Mouse (Mus musculus) stomach, embryonic 16.5 days (tissue): ENCODE results near the gene Rnf41. TPM values are rescaled to one million over a fixed set of nuclear protein-coding genes. Genes with fewer than 3 reads are reported as not detected.

Experiments
- ATAC-seq: fragments of 200-750 bp; cut with Nextera tagmentation; 2 replicates; pipeline ENCODE4 v1.8.0; 2017; ENCODE audit warnings: moderate number of reproducible peaks, moderate TSS enrichment; ENCODE audit not compliant: insufficient read depth, low FRiP score
- H3K27ac ChIP-seq: fragments of 300-500 bp; sonication (generic); 2 replicates; pipeline ENCODE4 v1.5.1; 2014; ENCODE audit warnings: low read length
- H3K27me3 ChIP-seq: fragments of 300-500 bp; sonication (generic); 2 replicates; pipeline ENCODE4 v1.6.1; 2014; ENCODE audit warnings: low read length, control low read depth, mixed read lengths; ENCODE audit not compliant: control insufficient read depth, insufficient read depth
- H3K36me3 ChIP-seq: fragments of 300-500 bp; sonication (generic); 2 replicates; pipeline ENCODE4 v1.6.1; 2014; ENCODE audit warnings: low read length; ENCODE audit not compliant: control insufficient read depth, insufficient read depth
- H3K4me1 ChIP-seq: fragments of 300-500 bp; sonication (generic); 2 replicates; pipeline ENCODE4 v1.6.1; 2014; ENCODE audit warnings: low read length, control low read depth, mixed read lengths; ENCODE audit not compliant: control insufficient read depth, insufficient read depth
- H3K4me2 ChIP-seq: fragments of 300-500 bp; sonication (generic); 2 replicates; pipeline ENCODE4 v1.6.1; 2014; ENCODE audit warnings: low read depth, low read length, mixed read lengths
- H3K4me3 ChIP-seq: fragments of 300-500 bp; sonication (generic); replicated peaks from 2 replicates; pipeline ENCODE4 v1.5.1; 2014; ENCODE audit warnings: mild to moderate bottlenecking, low read length
- H3K9ac ChIP-seq: fragments of 300-500 bp; sonication (generic); 2 replicates; pipeline ENCODE4 v1.6.1; 2014; ENCODE audit warnings: low read length
- H3K9me3 ChIP-seq: fragments of 300-500 bp; sonication (generic); replicated peaks from 2 replicates; pipeline ENCODE4 v1.6.1; 2016; ENCODE audit warnings: low read length, control low read depth; ENCODE audit not compliant: control insufficient read depth
- WGBS: fragments of 180-500 bp; shearing (Covaris S2); extraction: QIAGEN DNeasy Blood & Tissue Kit; methylation state at CpG from one replicate; pipeline ENCODE4 v1.1.7; 2014; 5-methylcytosine and 5-hydroxymethylcytosine counted together
- polyA plus RNA-seq: library from polyadenylated mRNA; unstranded; fragments of >200 nt; fragmentation: Nextera tagmentation; extraction: Ambion mirVana; gene quantifications from 2 replicates; pipeline ENCODE4 v1.2.1, GENCODE M21; 2015

The Rnf41 gene
- polyA plus RNA-seq, result 37.0 and 38.5 TPM in 2 replicates

- H3K36me3 ChIP-seq, result peaks cover under 1% of the 10 kb centered on the region; the same call in 1 of the 2 replicates
- H3K9me3 ChIP-seq, result no peaks in the 10 kb centered on the region
- H3K4me2 ChIP-seq, result peak within 1 kb of the TSS; percentile 95
- H3K27ac ChIP-seq, result peak within 1 kb of the TSS; percentile 94
- under 1% methylated on average over 50 of the region's 50 CpGs for WGBS
- peaks cover 24% of the 10 kb centered on the region for H3K4me1 ChIP-seq
- H3K9ac ChIP-seq, result peak within 1 kb of the TSS; percentile 81
- no peaks in the 10 kb centered on the region for H3K27me3 ChIP-seq
- peak within 1 kb of the TSS; percentile 71 for H3K4me3 ChIP-seq
- ATAC-seq, result peak; percentile 93
Measured at GRCm38 (mm10) chr10:128411211-128412054, at the start of gene Rnf41, which contains the start of gene Nabp2. Rnf41 (plus strand) TSS chr10:128411657. Nabp2 (minus strand) TSS chr10:128411492.

- no peak overlapping the region for H3K27ac ChIP-seq
- no peak overlapping the region for H3K4me3 ChIP-seq
- H3K36me3 ChIP-seq, result peaks cover 24% of the 10 kb centered on the region
- H3K27me3 ChIP-seq, result no peaks in the 10 kb centered on the region
- H3K9me3 ChIP-seq, result no peaks in the 10 kb centered on the region
- H3K4me1 ChIP-seq, result no peaks in the 10 kb centered on the region
- H3K9ac ChIP-seq, result no peak overlapping the region
- no peak for ATAC-seq
- 85% methylated on average over 6 of the region's 6 CpGs for WGBS
- H3K4me2 ChIP-seq, result no peak overlapping the region
Measured at GRCm38 (mm10) chr10:128361836-128362235, 49.6 kb upstream of the Rnf41 start.

GRCm38 (mm10) chr10:128362568-128362967, 48.9 kb upstream of the Rnf41 start:
- no peaks in the 10 kb centered on the region for H3K27me3 ChIP-seq
- no peak overlapping the region for H3K4me2 ChIP-seq
- peaks cover 20% of the 10 kb centered on the region for H3K36me3 ChIP-seq
- WGBS, result 45% methylated on average over 3 of the region's 3 CpGs
- H3K9me3 ChIP-seq, result no peaks in the 10 kb centered on the region
- H3K9ac ChIP-seq, result no peak overlapping the region
- peaks cover under 1% of the 10 kb centered on the region for H3K4me1 ChIP-seq
- H3K27ac ChIP-seq, result no peak overlapping the region
- no peak overlapping the region for H3K4me3 ChIP-seq
- no peak for ATAC-seq

- peaks cover 3% of the 10 kb centered on the region for H3K4me1 ChIP-seq
- H3K9me3 ChIP-seq, result no peaks in the 10 kb centered on the region
- H3K9ac ChIP-seq, result peak overlapping the region; percentile 78
- H3K27me3 ChIP-seq, result no peaks in the 10 kb centered on the region
- 19% methylated on average over 19 of the region's 19 CpGs for WGBS
- H3K4me3 ChIP-seq, result peak overlapping the region; percentile 75
- peak; percentile 48 for ATAC-seq
- peaks cover 5% of the 10 kb centered on the region; the same call in 1 of the 2 replicates for H3K36me3 ChIP-seq
- H3K4me2 ChIP-seq, result peak overlapping the region; percentile 86
- H3K27ac ChIP-seq, result peak overlapping the region; percentile 87
Measured at GRCm38 (mm10) chr10:128367899-128368401, 43.5 kb upstream of the Rnf41 start.

GRCm38 (mm10) chr10:128368402-128369217, 42.8 kb upstream of the Rnf41 start, which contains the start of gene Coq10a:
Coq10a (minus strand) TSS chr10:128368997.
- Histone ChIP-seq H3K9ac (peak within 1 kb of the TSS; percentile 78), H3K4me3 (peak within 1 kb of the TSS; percentile 75), H3K4me1 (peaks cover 3% of the 10 kb centered on the region), H3K4me2 (peak within 1 kb of the TSS; percentile 86), H3K36me3 (peaks cover under 1% of the 10 kb centered on the region; the same call in 1 of the 2 replicates), H3K27me3 (no peaks in the 10 kb centered on the region), H3K27ac (peak within 1 kb of the TSS; percentile 87), H3K9me3 (no peaks in the 10 kb centered on the region)
- peak; percentile 93 for ATAC-seq
- under 1% methylated on average over 70 of the region's 87 CpGs for WGBS

GRCm38 (mm10) chr10:128369218-128369543, 42.3 kb upstream of the Rnf41 start:
- Histone ChIP-seq H3K36me3 (no peaks in the 10 kb centered on the region), H3K27me3 (no peaks in the 10 kb centered on the region), H3K9me3 (no peaks in the 10 kb centered on the region), H3K4me1 (peaks cover 3% of the 10 kb centered on the region), H3K4me2 (peak overlapping the region; percentile 86), H3K4me3 (peak overlapping the region; percentile 75), H3K9ac (peak overlapping the region; percentile 78), H3K27ac (peak overlapping the region; percentile 87)
- WGBS, result 3% methylated on average over 9 of the region's 9 CpGs
- ATAC-seq, result no peak

- no peak for ATAC-seq
- Histone ChIP-seq H3K4me3 (peak overlapping the region; percentile 75), H3K4me1 (peaks cover 3% of the 10 kb centered on the region), H3K27me3 (no peaks in the 10 kb centered on the region), H3K36me3 (no peaks in the 10 kb centered on the region), H3K27ac (peak overlapping the region; percentile 87), H3K9ac (peak overlapping the region; percentile 78; the same call in 1 of the 2 replicates), H3K4me2 (peak overlapping the region; percentile 86), H3K9me3 (no peaks in the 10 kb centered on the region)
- 63% methylated on average over 6 of the region's 6 CpGs for WGBS
Measured at GRCm38 (mm10) chr10:128369599-128369998, 41.9 kb upstream of the Rnf41 start.

GRCm38 (mm10) chr10:128370021-128370420, 41.4 kb upstream of the Rnf41 start:
- H3K9me3 ChIP-seq, result no peaks in the 10 kb centered on the region
- no peak overlapping the region for H3K4me3 ChIP-seq
- no peak overlapping the region for H3K27ac ChIP-seq
- no peak overlapping the region for H3K4me2 ChIP-seq
- H3K4me1 ChIP-seq, result peaks cover 3% of the 10 kb centered on the region
- 64% methylated on average over 5 of the region's 6 CpGs for WGBS
- ATAC-seq, result no peak
- no peak overlapping the region for H3K9ac ChIP-seq
- no peaks in the 10 kb centered on the region for H3K36me3 ChIP-seq
- H3K27me3 ChIP-seq, result no peaks in the 10 kb centered on the region
